Mouse (Mus musculus) neural tube, embryonic 14.5 days (tissue): ENCODE measurements around the gene Hoxc9. TPM values are rescaled to one million over a fixed set of nuclear protein-coding genes. Genes with fewer than 3 reads are reported as not detected.
A peak's percentile ranks its signal among the peaks of the same experiment; 100 is the strongest.

Experiments
- ATAC-seq: fragments of 200-750 bp; cut with Nextera tagmentation; 2 replicates; pipeline ENCODE4 v1.8.0; 2017; ENCODE audit warnings: low read depth, mild to moderate bottlenecking, moderate TSS enrichment, moderate library complexity
- H3K27ac ChIP-seq: fragments of 300-500 bp; sonication (generic); 2 replicates; pipeline ENCODE4 v1.5.1; 2014; ENCODE audit warnings: low read depth, mild to moderate bottlenecking, control low read depth, low read length, moderate library complexity, mixed read lengths
- H3K27me3 ChIP-seq: fragments of 300-500 bp; sonication (generic); 2 replicates; pipeline ENCODE4 v1.6.1; 2014; ENCODE audit warnings: low read length; ENCODE audit not compliant: control insufficient read depth, insufficient read depth
- H3K36me3 ChIP-seq: fragments of 300-500 bp; sonication (generic); 2 replicates; pipeline ENCODE4 v1.6.1; 2014; ENCODE audit warnings: low read length, mixed read lengths; ENCODE audit not compliant: control insufficient read depth, insufficient read depth
- H3K4me1 ChIP-seq: fragments of 300-500 bp; sonication (generic); 2 replicates; pipeline ENCODE4 v1.6.1; 2014; ENCODE audit warnings: low read length; ENCODE audit not compliant: control insufficient read depth, insufficient read depth
- H3K4me2 ChIP-seq: fragments of 300-500 bp; sonication (generic); 2 replicates; pipeline ENCODE4 v1.6.1; 2014; ENCODE audit warnings: mild to moderate bottlenecking, low read depth, low read length, control low read depth
- H3K4me3 ChIP-seq: fragments of 300-500 bp; sonication (generic); 2 replicates; pipeline ENCODE4 v1.5.1; 2014; ENCODE audit warnings: low read depth, low read length, control low read depth, mixed read lengths
- H3K9ac ChIP-seq: fragments of 300-500 bp; sonication (generic); replicated peaks from 2 replicates; pipeline ENCODE4 v1.6.1; 2014; ENCODE audit warnings: low read depth, mild to moderate bottlenecking, control low read depth, low read length, mixed read lengths
- H3K9me3 ChIP-seq: fragments of 300-500 bp; sonication (generic); 2 replicates; pipeline ENCODE4 v1.6.1; 2016; ENCODE audit warnings: low read length; ENCODE audit not compliant: control insufficient read depth
- WGBS: fragments of 180-500 bp; shearing (Covaris S2); extraction: QIAGEN DNeasy Blood & Tissue Kit; methylation state at CpG from one replicate; pipeline ENCODE4 v1.1.7; 2014; 5-methylcytosine and 5-hydroxymethylcytosine counted together
- microRNA counts: library from miRNA; unstranded; fragments of <30 nt; microRNA quantifications from one replicate; lab custom pipeline; 2016
- microRNA-seq: library from miRNA; unstranded; fragments of <30 nt; microRNA quantifications from one replicate; pipeline ENCODE4, GENCODE M21; 2016
- polyA plus RNA-seq: library from polyadenylated mRNA; unstranded; fragments of >200 nt; fragmentation: Nextera tagmentation; extraction: Ambion mirVana; gene quantifications from 2 replicates; pipeline ENCODE4 v1.2.1, GENCODE M21; 2014

Gene Hoxc9
- polyA plus RNA-seq, 1 experiment from 2014 or later, result 46.9 TPM

DNA sequence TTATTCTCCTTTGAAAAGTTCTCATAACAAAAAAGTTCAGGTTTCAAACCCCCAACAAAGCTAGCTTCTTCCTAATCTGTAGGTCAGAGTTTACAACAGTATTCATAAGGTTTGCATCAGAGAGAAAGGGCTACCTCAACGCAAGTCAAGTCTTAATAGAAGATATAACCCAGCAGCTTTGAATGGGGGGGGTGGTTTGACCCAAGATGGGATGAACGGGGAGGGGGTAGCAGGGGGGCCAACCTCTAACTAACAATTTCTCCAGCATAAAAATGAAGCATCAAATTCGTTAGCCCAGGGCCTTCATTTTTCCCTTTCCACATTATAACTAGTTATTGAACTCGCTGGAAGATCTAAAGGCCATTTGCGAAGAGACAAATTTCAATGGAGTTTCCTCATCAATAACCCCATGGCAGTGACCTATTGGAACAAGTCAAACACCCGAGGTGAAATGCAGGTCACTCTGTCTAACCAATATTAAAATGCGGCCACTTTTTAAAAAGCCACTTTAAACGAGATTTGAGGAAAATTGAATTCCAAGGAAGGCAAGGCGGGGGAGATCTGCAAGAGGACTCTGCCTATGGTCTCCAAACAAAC is 52.8 kb downstream of the Hoxc9 start:
- Histone ChIP-seq H3K9ac (no peak overlapping the region), H3K4me3 (no peak overlapping the region), H3K9me3 (no peaks in the 10 kb centered on the region), H3K4me2 (peak overlapping the region; percentile 21), H3K27ac (0 out of 2 replicates have a peak overlapping the region, but pooled peaks have one; percentile 1), H3K4me1 (peaks cover 46% of the 10 kb centered on the region), H3K36me3 (no peaks in the 10 kb centered on the region), H3K27me3 (no peaks in the 10 kb centered on the region)
- no peak for ATAC-seq
- WGBS, result 20% methylated on average over 9 of the region's 9 CpGs

DNA sequence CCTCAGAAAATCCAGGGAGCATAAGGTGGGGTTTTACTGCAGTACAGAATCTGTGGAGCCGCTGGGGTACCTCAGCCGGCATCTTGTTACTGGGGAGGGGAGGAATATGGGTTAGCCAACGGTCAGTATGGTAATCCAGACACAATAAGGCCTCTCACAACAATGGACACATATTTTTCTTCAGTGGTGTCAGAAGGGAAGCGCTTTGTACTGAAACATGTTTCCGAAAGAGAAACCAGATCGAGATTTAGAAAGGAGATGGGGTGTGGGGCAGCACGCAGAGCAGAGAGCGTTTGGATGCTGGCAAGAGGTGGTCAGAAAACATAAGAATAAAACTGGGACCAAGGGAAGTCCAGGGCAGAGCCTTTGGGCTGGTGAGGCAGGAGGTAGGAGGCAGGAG is 53.9 kb downstream of the Hoxc9 start:
- Histone ChIP-seq H3K4me2 (peak overlapping the region; percentile 7; the same call in 1 of the 2 replicates), H3K27me3 (no peaks in the 10 kb centered on the region), H3K4me3 (no peak overlapping the region), H3K27ac (peak overlapping the region; percentile 24), H3K9me3 (no peaks in the 10 kb centered on the region), H3K4me1 (peaks cover 55% of the 10 kb centered on the region), H3K36me3 (no peaks in the 10 kb centered on the region), H3K9ac (peak overlapping the region; percentile 0; the same call in 1 of the 2 replicates)
- ATAC-seq, result no peak
- WGBS, result 10% methylated on average over 8 of the region's 8 CpGs

DNA sequence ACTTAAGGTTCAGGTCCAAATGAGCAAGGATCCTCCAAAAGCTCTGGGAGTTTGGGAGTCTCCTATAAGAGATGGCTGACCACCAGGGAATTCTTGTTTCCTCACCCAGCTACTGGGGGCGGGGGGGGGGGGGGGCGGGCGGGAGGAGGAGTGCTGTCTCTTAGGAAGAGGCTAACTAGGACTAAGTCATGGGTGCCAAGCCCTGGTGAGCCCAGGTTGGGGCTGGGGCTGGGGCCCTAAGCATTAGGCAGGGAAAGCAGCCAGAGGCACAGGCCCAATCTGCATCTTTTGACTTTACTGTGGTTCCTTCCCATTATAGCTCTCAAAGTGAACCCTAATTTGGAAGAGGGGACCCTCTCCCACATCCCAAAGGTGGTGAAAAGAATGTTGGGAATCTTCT is 55.9 kb downstream of the Hoxc9 start:
- Histone ChIP-seq H3K4me3 (no peak overlapping the region), H3K27ac (peak overlapping the region; percentile 71), H3K9ac (no peak overlapping the region), H3K27me3 (no peaks in the 10 kb centered on the region), H3K9me3 (no peaks in the 10 kb centered on the region), H3K4me1 (peaks cover 54% of the 10 kb centered on the region), H3K4me2 (peak overlapping the region; percentile 30), H3K36me3 (no peaks in the 10 kb centered on the region)
- ATAC-seq, result no peak
- no CpG with 5 or more reads among the region's 3 CpGs for WGBS

GRCm38 (mm10) chr15:103032646-103033575 is 56.7 kb downstream of the Hoxc9 start:
- Histone ChIP-seq H3K9ac (peak overlapping the region; percentile 21), H3K27ac (peak overlapping the region; percentile 71)

DNA sequence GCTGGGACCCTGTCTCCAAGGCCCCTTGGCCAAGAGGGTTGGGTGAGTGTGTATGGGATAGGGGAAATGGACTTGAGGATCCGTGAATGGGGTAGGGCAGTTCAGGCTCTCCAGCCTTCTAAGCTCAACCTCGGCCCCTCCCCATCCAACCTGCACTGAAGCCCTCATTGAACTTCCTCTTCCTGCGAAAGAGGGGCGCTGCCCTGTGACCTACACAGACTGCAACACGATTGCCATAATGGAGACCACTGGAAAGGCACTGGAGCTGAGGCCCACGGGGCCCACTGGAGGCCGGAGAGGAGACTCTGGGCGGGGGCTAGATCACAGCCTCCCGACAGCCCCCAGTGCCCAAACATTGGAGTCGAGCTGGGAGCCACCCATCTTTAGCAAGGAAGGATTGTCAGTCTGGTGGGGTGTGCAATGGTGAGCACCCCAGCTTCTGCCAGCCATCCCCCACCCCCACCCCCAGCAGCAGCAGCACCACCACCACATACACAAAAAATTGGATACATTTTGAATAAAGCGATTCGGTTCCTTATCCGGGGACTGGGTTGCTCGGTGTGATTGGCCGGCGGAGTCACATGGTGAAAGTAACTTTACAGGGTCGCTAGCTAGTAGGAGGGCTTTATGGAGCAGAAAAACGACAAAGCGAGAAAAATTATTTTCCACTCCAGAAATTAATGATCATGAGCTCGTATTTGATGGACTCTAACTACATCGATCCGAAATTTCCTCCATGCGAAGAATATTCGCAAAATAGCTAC is 58.0 kb downstream of the Hoxc9 start:
- H3K9me3 ChIP-seq, result no peaks in the 10 kb centered on the region
- peak overlapping the region; percentile 56 for H3K9ac ChIP-seq
- peak overlapping the region; percentile 58 for H3K4me2 ChIP-seq
- no peaks in the 10 kb centered on the region for H3K36me3 ChIP-seq
- no peaks in the 10 kb centered on the region for H3K27me3 ChIP-seq
- ATAC-seq, result peak; percentile 10; the same call in 1 of the 2 replicates
- H3K27ac ChIP-seq, result peak overlapping the region; percentile 82
- 1% methylated on average over 24 of the region's 24 CpGs for WGBS
- H3K4me1 ChIP-seq, result peaks cover 50% of the 10 kb centered on the region
- peak overlapping the region; percentile 29 for H3K4me3 ChIP-seq

More at GRCm38 (mm10) chr15:103032646-103033575, 56.7 kb downstream of the Hoxc9 start:
- peak; percentile 58; the same call in 1 of the 2 replicates for ATAC-seq
- Histone ChIP-seq H3K4me2 (peak overlapping the region; percentile 30), H3K36me3 (no peaks in the 10 kb centered on the region), H3K27me3 (no peaks in the 10 kb centered on the region), H3K4me3 (0 out of 2 replicates have a peak overlapping the region, but pooled peaks have one; percentile 7), H3K4me1 (peaks cover 46% of the 10 kb centered on the region), H3K9me3 (no peaks in the 10 kb centered on the region)
- 2% methylated on average over 26 of the region's 26 CpGs for WGBS

MicroRNA genes within 50 kb of the gene (microRNA counts, 519-probe panel; counts per million panel counts)
- microRNA mmu-miR-615-3p (lab: Ali Mortazavi, UCI) (4,190 counts per million, percentile 48 among the panel's probes with 10 or more counts), microRNA mmu-miR-615-5p (lab: Ali Mortazavi, UCI) (not detected)

Small RNA genes within 50 kb of the gene (microRNA-seq; reads per million reads assigned to microRNA genes)
- gene Mir196a-2, result 659 reads per million, percentile 73 among the genes with 10 or more reads in this experiment
- gene Mir615, result 9,764 reads per million, percentile 97 among the genes with 10 or more reads in this experiment

Other genes starting within 250 kb of the Hoxc9 start
- gene Hoxc13, start 55.3 kb upstream of the Hoxc9 start, polyA plus RNA-seq, result not detected in 2 replicates
- gene Hoxc12, start 39.7 kb upstream of the Hoxc9 start, polyA plus RNA-seq, result not detected in 2 replicates
- gene Hoxc11, start 22.0 kb upstream of the Hoxc9 start, polyA plus RNA-seq, result not detected in 2 replicates
- gene Hoxc10, start 9.6 kb upstream of the Hoxc9 start, polyA plus RNA-seq, result 46.1 and 94.7 TPM in 2 replicates
- 3.6 and 10.2 TPM in 2 replicates for gene Hoxc5, start 9.0 kb upstream of the Hoxc9 start, polyA plus RNA-seq
- gene Hoxc8, start 14.2 kb downstream of the Hoxc9 start, polyA plus RNA-seq, result 50.1 and 136 TPM in 2 replicates
- 23.0 and 38.7 TPM in 2 replicates for gene Hoxc6, start 21.8 kb downstream of the Hoxc9 start, polyA plus RNA-seq
- gene Hoxc4, start 42.5 kb downstream of the Hoxc9 start, polyA plus RNA-seq, result 19.0 and 24.0 TPM in 2 replicates
- 19.2 and 28.0 TPM in 2 replicates for gene Smug1, start 190.7 kb downstream of the Hoxc9 start, polyA plus RNA-seq